Mouse (Mus musculus) mouse embryonic stem cell (cell line): ENCODE data around the gene Epha3.

Source experiments
- in situ Hi-C, 2 experiments: fragments of 300-500 bp; cut with MboI; formaldehyde crosslinking; loops; 1 replicate in 1 of 2; 3 replicates in 1 of 2; pipeline ENCODE4 v1.14.3; 2019 to 2020; ENCODE audit warnings: low sequenced_read_pairs in 2 of 2, low pct_unique_long_range_greater_than_20kb in 1 of 2, mixed read lengths in 1 of 2; ENCODE audit not compliant: unreplicated experiment in 1 of 2

The Epha3 gene

GRCm38 (mm10) chr16:63566106-63566836 is 297.7 kb downstream of the Epha3 start:
- in situ Hi-C loops = no loop called here

DNA sequence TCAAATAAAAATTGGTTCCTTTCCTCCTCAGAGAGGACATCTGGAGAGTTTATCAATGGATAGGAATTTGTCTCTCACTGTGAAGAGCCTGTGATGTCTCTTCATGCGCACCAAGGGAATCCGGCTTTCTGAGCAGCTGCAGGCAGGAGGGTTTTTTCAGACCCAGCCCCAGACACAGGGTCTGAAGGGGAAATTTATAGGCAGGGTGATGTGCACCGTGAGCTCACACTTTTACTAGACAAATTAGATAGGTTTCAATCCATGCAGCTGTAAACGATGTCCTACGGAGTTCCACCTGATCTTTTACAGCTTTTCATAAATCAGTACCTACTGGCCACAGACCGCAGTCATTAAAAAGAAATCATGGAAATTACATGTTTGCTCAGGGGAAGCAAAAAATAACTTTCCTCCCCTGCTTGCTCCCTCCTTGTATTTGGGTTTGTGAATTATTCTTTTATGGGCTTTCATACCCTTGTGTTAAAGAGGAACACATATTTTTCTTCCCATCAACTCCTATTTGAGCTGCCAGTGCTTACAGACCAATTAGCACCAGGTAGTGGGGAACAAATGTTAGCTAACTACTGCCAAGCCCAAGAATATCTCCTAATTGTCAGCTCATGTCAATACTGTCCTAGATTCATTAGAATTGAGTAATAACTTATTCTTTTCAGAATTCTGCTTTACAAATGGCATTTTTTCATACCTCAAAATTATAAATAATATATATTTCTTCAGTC is 307.4 kb downstream of the Epha3 start:
- in situ Hi-C loops = no loop called here

GRCm38 (mm10) chr16:63552531-63552930 is 311.4 kb downstream of the Epha3 start:
- in situ Hi-C loops = no loop called here

GRCm38 (mm10) chr16:63539489-63539888 is 324.5 kb downstream of the Epha3 start:
- in situ Hi-C loops = no loop called here

- in situ Hi-C loops = no loop called here
These were observed 335.2 kb downstream of the Epha3 start for GRCm38 (mm10) chr16:63528821-63529220.

DNA sequence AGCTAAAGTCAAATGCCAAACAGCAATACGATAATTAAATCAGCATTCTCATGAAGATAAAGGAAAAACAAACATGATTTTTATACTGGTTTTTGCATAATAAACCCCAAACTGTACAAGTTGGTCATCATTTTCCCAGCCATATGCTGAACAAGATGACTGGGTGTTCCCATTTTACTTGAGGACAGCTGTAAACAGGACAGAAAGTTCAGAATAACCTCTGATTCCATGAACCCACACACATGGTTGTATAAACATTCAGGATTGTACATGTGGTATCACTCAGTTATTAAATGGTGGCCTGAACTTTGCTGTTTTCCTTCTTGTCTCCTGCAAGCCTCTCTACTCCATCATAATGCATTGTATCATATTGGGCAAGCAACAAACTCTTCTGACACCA is 346.3 kb downstream of the Epha3 start:
- in situ Hi-C loops = no loop called here

DNA sequence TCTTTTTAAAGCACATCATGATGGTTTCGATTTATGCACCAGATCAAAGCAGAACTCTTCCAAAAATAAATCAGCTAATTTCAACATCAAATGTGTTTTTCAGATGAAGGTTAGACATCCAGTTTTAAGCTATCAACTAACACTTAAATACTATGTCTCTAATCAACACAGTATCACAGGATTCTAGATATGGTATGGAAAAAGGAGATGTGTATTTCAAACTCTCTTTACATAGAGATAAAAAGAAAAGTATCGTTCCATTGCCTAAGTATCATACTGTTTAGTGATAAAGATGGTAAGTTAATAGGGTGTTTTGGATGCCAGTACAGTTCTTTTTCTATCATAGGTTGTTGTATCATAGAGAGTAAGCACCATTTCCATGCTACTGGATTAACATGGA is 353.9 kb downstream of the Epha3 start:
- in situ Hi-C loops = no loop called here

DNA sequence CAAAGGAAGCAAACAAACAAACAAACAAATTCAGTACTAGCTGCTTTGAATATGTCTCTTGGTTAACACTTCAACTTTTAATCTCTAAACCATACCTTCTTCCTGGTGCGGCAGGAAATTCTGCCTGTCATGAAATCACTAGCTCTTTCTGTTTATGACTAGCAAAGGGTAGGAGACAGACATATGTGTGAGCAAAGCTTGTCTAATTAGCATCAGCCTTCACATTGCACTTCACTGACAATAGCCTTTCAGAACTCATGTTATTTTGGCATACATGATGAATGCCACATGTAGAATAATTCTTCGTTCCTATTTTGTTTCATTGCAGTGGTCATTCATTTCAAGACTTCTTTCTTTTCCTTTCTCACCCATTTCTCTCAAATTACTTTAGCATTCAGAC is 357.5 kb downstream of the Epha3 start:
- in situ Hi-C loops = no loop called here

GRCm38 (mm10) chr16:63501456-63501855 is 362.5 kb downstream of the Epha3 start:
- in situ Hi-C loops = no loop called here

DNA sequence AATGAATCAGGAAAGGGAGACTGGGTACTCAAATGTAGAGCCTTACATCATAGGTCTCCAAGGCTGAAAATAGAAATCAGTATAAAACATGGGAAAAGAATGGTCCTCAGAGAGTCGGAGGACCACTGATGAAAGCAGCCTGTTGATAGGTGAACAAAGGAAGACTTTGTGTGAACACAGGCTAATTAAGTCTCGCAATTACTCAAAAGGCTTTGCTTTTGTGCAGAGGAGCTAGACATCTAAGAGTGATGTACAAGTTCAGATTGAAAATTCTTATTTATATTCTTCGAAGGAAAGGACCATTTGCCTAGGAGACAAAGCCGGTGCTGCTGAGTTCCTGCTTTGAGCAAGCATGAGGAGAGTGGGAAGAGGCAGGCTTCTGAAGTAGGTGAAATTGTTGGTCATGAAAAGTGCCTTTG is 363.0 kb downstream of the Epha3 start:
- in situ Hi-C loops = no loop called here
